Mouse (Mus musculus) mesoderm, embryonic 11.5 days (tissue): ENCODE measurements around the gene Adgrl2.

Source experiments
- DNase-seq: peaks from one replicate; pipeline ENCODE4 v3.0.0-alpha.2; 2012; ENCODE audit warnings: low read depth, low spot score

The Adgrl2 gene

DNA sequence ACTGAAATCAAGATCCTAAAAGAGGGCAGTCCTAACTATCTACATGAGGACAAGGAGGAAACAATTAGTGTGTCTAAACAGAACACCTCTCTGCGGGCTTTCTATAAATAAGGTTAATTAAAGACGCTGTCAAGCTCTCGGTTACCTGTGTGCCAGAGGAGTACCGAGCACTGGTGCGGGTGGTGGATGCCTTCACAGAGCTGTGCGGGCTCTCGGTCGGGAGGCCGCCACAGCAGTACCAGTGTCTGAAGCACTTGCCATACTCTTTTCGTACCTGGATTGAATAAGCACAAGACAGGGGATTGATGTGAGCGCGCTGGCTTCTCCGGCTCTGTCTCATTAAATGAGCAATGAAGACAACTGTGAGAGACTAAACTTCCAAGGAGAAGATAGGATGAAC lies 166.8 kb downstream of the Adgrl2 start:
- DNase-seq = no peak

DNA sequence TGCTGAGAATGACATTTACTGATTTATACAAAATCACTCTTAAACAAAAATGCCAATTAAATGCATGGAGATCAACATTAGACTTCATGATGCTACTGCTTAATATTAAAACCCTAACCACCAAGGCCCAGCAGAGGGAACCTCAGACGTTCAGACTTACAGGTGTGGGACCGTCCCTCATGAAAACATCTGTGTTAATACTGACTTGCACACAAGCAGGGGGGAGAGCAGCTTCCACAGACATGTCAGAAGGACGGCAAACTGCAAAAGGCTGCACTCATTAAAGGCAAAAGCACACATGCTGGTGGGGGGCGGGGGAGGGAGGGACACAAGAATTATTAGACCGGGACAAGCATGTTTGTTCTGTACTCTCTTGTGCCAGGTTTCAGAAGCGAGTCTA lies 168.7 kb downstream of the Adgrl2 start:
- DNase-seq = no peak

DNA sequence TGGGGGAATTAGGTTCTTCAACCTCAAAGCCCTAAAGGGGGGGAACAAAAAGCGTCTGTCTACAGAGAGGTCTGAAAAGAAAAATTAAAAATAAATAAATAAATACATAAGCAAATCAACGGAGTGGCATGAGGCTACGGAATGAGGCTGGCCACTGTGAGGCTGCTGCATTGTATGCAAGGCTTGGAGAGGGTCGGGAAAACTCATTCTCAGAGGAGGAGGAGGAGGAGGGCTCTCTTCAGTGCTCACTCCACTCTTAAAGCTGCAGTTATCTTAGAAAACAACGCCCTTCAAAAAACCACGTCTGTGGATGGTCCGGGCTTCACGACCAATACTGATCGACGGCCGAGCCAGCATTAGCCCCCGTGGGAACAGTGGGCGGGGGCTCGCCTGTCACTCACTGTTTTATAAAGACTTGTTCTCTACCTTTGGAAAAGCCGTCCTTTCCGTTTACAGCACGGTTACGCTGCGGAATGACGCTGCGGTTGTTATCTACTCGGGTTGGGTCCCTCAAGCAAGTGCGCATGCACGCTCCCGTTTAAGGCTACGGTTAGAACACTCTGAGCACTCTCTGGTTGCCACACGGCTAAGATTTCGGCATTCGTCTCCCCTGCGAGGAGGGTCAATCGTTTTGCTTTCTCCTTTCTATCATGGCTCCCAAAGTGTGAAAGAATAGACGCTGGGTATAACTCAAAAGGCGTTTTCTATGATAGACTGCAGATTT lies 170.9 kb downstream of the Adgrl2 start:
- no peak for DNase-seq

DNA sequence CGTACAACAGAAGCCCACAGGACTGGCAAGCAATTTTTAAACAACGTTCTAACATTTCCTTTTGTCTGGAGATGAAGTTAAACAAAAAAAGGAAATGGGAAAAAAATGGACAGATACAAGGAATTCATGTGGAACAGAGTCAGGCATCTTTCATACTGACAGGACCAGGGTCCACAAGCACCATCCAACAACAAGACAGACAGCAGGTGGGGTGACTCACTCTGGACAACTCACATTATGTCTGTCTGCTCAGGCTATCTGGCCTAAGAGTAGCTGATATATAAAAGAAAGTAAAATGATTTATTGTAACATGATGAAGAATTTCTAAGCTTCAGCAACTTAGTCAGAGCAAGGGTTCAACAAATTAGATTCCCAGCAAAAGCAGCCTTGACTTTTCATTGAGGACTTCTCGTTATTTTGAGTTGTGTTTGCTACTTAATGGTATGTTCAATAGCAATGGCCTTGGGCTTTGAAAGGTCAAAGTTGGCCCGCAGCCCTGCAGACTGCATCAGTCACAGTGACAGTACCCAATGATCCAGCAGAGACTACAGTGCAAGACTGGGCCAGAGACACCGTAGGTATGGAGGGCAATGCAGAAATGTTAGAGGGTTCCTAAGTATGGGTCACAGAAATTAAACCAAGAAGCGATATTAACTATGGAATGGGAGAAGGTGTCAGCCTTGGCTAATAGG lies 171.8 kb downstream of the Adgrl2 start:
- DNase-seq = no peak

DNA sequence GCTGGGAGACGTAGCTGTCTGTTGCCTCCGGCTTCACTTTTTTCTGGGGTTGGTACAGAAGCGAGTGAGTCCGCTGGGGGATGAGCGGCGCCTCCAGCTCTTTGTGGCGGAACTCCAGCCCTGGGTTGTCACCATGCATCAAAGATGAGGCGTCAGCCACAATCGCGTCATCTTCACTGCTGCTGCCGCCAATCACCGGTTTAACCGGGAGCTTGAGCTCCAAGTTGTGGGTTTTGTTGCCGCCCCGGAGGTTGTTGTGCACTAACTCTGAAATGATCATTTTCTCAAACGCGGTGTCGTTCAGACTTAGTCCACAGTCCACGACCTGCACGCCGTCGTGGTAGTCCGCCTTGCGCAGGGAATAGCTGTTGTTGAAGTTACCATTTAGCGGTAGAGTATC lies 172.9 kb downstream of the Adgrl2 start:
- no peak for DNase-seq

DNA sequence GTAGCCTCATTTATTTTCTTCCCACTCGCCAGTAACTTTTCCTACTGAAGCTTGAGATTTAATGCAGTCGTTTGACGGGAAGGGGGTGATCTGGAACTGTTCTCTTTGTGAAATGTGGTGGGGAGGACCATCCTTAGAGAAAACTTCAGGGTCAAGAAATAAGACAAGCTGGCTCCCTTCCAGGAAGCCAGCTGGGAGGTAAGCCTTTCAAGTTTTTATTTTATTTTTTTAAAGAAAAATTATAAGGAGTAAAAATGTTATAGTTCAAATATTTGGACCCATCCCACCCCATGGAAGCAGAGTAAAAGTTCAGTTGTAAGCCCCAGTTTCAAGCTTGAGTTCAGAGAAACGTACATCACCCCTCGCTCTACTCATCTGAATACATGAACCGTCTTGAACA lies 177.2 kb downstream of the Adgrl2 start:
- no peak for DNase-seq

DNA sequence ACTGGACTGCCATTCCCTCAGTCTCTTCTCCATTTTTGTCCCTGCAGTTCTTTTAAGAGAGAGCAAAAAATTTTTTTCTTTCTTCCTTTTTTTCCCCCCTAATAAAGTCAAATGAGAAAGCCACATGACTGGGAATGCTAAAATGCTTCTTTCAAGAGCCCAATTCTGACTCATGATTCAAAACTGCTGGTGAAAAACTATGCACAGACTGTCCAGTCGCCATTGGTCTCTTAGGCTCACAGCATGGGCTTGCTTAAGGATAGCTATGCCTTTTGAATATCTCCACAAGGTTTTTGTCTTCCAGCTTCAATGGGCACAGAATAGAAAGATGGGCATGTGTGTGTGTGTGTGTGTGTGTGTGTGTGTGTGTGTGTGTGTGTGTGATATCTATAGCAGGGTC lies 178.3 kb downstream of the Adgrl2 start:
- DNase-seq = no peak

DNA sequence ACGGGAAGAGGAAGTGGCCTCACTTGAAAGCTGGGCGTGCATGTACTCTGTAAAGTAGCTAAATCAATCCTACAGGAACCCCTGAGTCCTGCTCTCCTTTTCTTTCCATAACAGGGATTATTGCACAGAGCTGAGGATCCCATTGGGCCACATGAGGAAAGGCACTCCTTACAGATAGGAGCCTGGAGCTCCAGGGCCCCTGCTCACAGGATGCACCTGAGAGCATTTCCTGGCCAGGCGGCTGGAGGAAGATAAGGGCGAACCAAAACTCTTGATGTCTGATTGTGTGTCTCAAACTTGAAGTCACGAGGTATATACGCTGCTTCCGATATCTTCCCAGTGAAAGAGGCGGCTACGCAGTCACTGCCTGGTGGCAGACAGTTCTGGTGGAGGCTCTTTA lies 183.4 kb downstream of the Adgrl2 start:
- no peak for DNase-seq

DNA sequence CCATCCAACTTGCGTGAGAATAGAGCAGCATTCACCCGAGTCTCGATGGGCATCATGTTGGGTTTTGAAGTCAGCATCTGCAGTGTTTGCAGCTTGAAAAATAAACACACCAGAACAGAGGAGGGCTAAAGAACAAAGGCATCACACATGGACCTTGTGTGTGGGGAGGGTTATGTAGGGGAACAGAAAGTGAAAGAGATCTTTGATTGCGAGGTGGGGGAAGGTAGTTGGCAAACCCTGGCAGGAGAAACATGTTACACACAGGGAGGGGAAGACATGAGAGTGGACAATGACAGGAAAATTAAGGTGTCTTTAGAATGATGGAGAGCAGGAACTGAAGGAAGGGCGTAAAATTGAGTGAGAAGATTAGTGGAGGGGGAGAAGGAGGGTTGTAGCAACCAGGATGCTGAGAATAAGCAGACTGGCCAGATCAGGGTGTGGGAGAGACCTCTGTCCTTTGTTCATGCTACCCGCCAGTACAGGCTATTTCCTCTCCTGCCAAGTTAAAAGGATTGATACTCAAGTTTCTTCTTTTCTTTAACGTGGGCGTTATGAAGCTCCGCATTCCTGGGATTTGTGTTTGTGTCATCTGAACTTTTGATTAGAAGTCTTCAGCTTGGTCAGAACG lies 197.0 kb downstream of the Adgrl2 start:
- no peak for DNase-seq

DNA sequence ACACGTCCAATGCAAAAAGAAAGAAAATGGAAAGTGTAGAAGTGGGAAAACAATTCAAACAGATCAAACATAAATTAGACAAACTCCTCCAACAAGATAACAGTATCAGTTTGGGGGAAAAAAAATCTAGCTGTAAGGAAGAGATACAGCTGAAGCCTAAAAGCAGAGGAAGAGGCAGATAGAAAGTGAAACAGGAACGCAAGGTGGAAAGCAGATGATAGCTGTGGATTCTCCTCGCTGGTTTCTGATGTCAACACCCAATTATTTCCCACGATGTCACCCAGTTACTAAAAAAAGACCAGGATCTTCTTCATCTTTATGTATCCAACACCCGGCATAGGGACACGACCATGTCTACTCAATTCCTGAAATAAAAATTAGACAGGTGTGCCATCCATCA lies 220.0 kb downstream of the Adgrl2 start:
- no peak for DNase-seq
